Mouse (Mus musculus) midbrain, embryonic 16.5 days (tissue): Measurements from ENCODE around the gene Tprg. TPM values are rescaled to one million over a fixed set of nuclear protein-coding genes. Genes with fewer than 3 reads are reported as not detected.

Experiments
- ATAC-seq: fragments of 200-750 bp; cut with Nextera tagmentation; 2 replicates; pipeline ENCODE4 v1.8.0; 2017; ENCODE audit warnings: moderate TSS enrichment
- H3K27ac ChIP-seq: fragments of 300-500 bp; sonication (generic); 2 replicates; pipeline ENCODE4 v1.5.1; 2014; ENCODE audit warnings: mild to moderate bottlenecking, low read length, mixed read lengths
- H3K27me3 ChIP-seq: fragments of 300-500 bp; sonication (generic); 2 replicates; pipeline ENCODE4 v1.6.1; 2014; ENCODE audit warnings: low read depth, low read length, mixed read lengths; ENCODE audit not compliant: control insufficient read depth, insufficient read depth
- H3K36me3 ChIP-seq: fragments of 300-500 bp; sonication (generic); 2 replicates; pipeline ENCODE4 v1.6.1; 2014; ENCODE audit warnings: mild to moderate bottlenecking, low read length, moderate library complexity, mixed read lengths; ENCODE audit not compliant: control insufficient read depth, insufficient read depth
- H3K4me1 ChIP-seq: fragments of 300-500 bp; sonication (generic); 2 replicates; pipeline ENCODE4 v1.6.1; 2014; ENCODE audit warnings: mild to moderate bottlenecking, low read length, mixed read lengths; ENCODE audit not compliant: control insufficient read depth, insufficient read depth
- H3K4me2 ChIP-seq: fragments of 300-500 bp; sonication (generic); 2 replicates; pipeline ENCODE4 v1.6.1; 2014; ENCODE audit warnings: mild to moderate bottlenecking, low read length, mixed read lengths
- H3K4me3 ChIP-seq: fragments of 300-500 bp; sonication (generic); 2 replicates; pipeline ENCODE4 v1.5.1; 2014; ENCODE audit warnings: low read depth, mild to moderate bottlenecking, low read length, moderate library complexity, mixed read lengths
- H3K9ac ChIP-seq: fragments of 300-500 bp; sonication (generic); 2 replicates; pipeline ENCODE4 v1.6.1; 2014; ENCODE audit warnings: low read depth, low read length, mixed read lengths
- H3K9me3 ChIP-seq: fragments of 300-500 bp; sonication (generic); replicated peaks from 2 replicates; pipeline ENCODE4 v1.6.1; 2014; ENCODE audit warnings: mild to moderate bottlenecking, low read length, mixed read lengths; ENCODE audit not compliant: control insufficient read depth, poor library complexity, severe bottlenecking
- WGBS: fragments of 180-500 bp; shearing (Covaris S2); extraction: QIAGEN DNeasy Blood & Tissue Kit; methylation state at CpG from one replicate; pipeline ENCODE4 v1.1.7; 2014; 5-methylcytosine and 5-hydroxymethylcytosine counted together
- polyA plus RNA-seq: library from polyadenylated mRNA; unstranded; fragments of >200 nt; fragmentation: Nextera tagmentation; extraction: Ambion mirVana; gene quantifications from 2 replicates; pipeline ENCODE4 v1.2.1, GENCODE M21; 2015

Tprg gene
- polyA plus RNA-seq, 1 experiment from 2014 or later: not detected

- no peaks in the 10 kb centered on the region for H3K9me3 ChIP-seq
- WGBS: 68% methylated on average over 5 of the region's 5 CpGs
- H3K27ac ChIP-seq: no peak overlapping the region
- H3K27me3 ChIP-seq: no peaks in the 10 kb centered on the region
- H3K4me2 ChIP-seq: no peak overlapping the region
- H3K4me3 ChIP-seq: no peak overlapping the region
- H3K9ac ChIP-seq: no peak overlapping the region
- no peak for ATAC-seq
- H3K36me3 ChIP-seq: no peaks in the 10 kb centered on the region
- H3K4me1 ChIP-seq: no peaks in the 10 kb centered on the region
Observed at GRCm38 (mm10) chr16:25369984-25370412, 83.4 kb downstream of the Tprg start.

- Histone ChIP-seq H3K27ac (no peak overlapping the region), H3K27me3 (no peaks in the 10 kb centered on the region), H3K9me3 (no peaks in the 10 kb centered on the region), H3K36me3 (no peaks in the 10 kb centered on the region), H3K4me3 (no peak overlapping the region), H3K4me1 (no peaks in the 10 kb centered on the region), H3K9ac (no peak overlapping the region), H3K4me2 (no peak overlapping the region)
- WGBS: 93% methylated on average over 4 of the region's 4 CpGs
- no peak for ATAC-seq
Observed at GRCm38 (mm10) chr16:25374121-25374520, 87.5 kb downstream of the Tprg start.

GRCm38 (mm10) chr16:25374775-25375174 lies 88.2 kb downstream of the Tprg start:
- H3K9me3 ChIP-seq: no peaks in the 10 kb centered on the region
- no peak overlapping the region for H3K4me3 ChIP-seq
- H3K4me1 ChIP-seq: no peaks in the 10 kb centered on the region
- no peaks in the 10 kb centered on the region for H3K36me3 ChIP-seq
- WGBS: 58% methylated on average over 5 of the region's 5 CpGs
- 0 out of 2 replicates have a peak, but pooled peaks have one; percentile 25 for ATAC-seq
- no peak overlapping the region for H3K27ac ChIP-seq
- no peak overlapping the region for H3K9ac ChIP-seq
- no peaks in the 10 kb centered on the region for H3K27me3 ChIP-seq
- H3K4me2 ChIP-seq: no peak overlapping the region

- no peaks in the 10 kb centered on the region for H3K4me1 ChIP-seq
- no peak overlapping the region for H3K4me3 ChIP-seq
- H3K36me3 ChIP-seq: no peaks in the 10 kb centered on the region
- no peaks in the 10 kb centered on the region for H3K27me3 ChIP-seq
- H3K27ac ChIP-seq: no peak overlapping the region
- 0 out of 2 replicates have a peak, but pooled peaks have one; percentile 60 for ATAC-seq
- no peak overlapping the region for H3K4me2 ChIP-seq
- no peak overlapping the region for H3K9ac ChIP-seq
- H3K9me3 ChIP-seq: no peaks in the 10 kb centered on the region
- 37% methylated on average over 14 of the region's 14 CpGs for WGBS
Observed at GRCm38 (mm10) chr16:25376720-25377373, 90.2 kb downstream of the Tprg start.

- no peak overlapping the region for H3K27ac ChIP-seq
- 93% methylated on average over 4 of the region's 4 CpGs for whole genome bisulfite sequencing
- H3K9me3 ChIP-seq: no peaks in the 10 kb centered on the region
- no peak for ATAC-seq
- H3K4me3 ChIP-seq: no peak overlapping the region
- H3K4me2 ChIP-seq: no peak overlapping the region
- H3K9ac ChIP-seq: no peak overlapping the region
- no peaks in the 10 kb centered on the region for H3K4me1 ChIP-seq
- no peaks in the 10 kb centered on the region for H3K36me3 ChIP-seq
- H3K27me3 ChIP-seq: no peaks in the 10 kb centered on the region
Observed at GRCm38 (mm10) chr16:25377695-25378094, 91.1 kb downstream of the Tprg start.

GRCm38 (mm10) chr16:25385498-25386192 lies 99.0 kb downstream of the Tprg start:
- 85% methylated on average over 6 of the region's 6 CpGs for WGBS
- Histone ChIP-seq H3K4me2 (no peak overlapping the region), H3K9me3 (no peaks in the 10 kb centered on the region), H3K27me3 (no peaks in the 10 kb centered on the region), H3K27ac (no peak overlapping the region), H3K4me1 (no peaks in the 10 kb centered on the region), H3K9ac (no peak overlapping the region), H3K4me3 (no peak overlapping the region), H3K36me3 (no peaks in the 10 kb centered on the region)
- ATAC-seq: no peak

GRCm38 (mm10) chr16:25394676-25395075 lies 108.1 kb downstream of the Tprg start:
- Histone ChIP-seq H3K27ac (no peak overlapping the region), H3K9ac (no peak overlapping the region), H3K9me3 (no peaks in the 10 kb centered on the region), H3K36me3 (no peaks in the 10 kb centered on the region), H3K27me3 (no peaks in the 10 kb centered on the region), H3K4me2 (no peak overlapping the region), H3K4me1 (no peaks in the 10 kb centered on the region), H3K4me3 (no peak overlapping the region)
- 86% methylated on average over 1 of the region's 1 CpGs for WGBS
- no peak for ATAC-seq

GRCm38 (mm10) chr16:25404156-25404555 lies 117.5 kb downstream of the Tprg start:
- no peaks in the 10 kb centered on the region for H3K9me3 ChIP-seq
- H3K36me3 ChIP-seq: no peaks in the 10 kb centered on the region
- 42% methylated on average over 6 of the region's 6 CpGs for WGBS
- no peak overlapping the region for H3K9ac ChIP-seq
- no peak overlapping the region for H3K4me2 ChIP-seq
- ATAC-seq: no peak
- H3K27me3 ChIP-seq: no peaks in the 10 kb centered on the region
- no peak overlapping the region for H3K27ac ChIP-seq
- H3K4me3 ChIP-seq: no peak overlapping the region
- H3K4me1 ChIP-seq: no peaks in the 10 kb centered on the region

GRCm38 (mm10) chr16:25407204-25407886 lies 120.7 kb downstream of the Tprg start:
- Histone ChIP-seq H3K4me1 (no peaks in the 10 kb centered on the region), H3K4me2 (no peak overlapping the region), H3K27ac (no peak overlapping the region), H3K4me3 (no peak overlapping the region), H3K9ac (no peak overlapping the region), H3K9me3 (no peaks in the 10 kb centered on the region), H3K36me3 (no peaks in the 10 kb centered on the region), H3K27me3 (no peaks in the 10 kb centered on the region)
- ATAC-seq: peak; percentile 85
- WGBS: 22% methylated on average over 8 of the region's 8 CpGs
